In the genomic region with DNA sequence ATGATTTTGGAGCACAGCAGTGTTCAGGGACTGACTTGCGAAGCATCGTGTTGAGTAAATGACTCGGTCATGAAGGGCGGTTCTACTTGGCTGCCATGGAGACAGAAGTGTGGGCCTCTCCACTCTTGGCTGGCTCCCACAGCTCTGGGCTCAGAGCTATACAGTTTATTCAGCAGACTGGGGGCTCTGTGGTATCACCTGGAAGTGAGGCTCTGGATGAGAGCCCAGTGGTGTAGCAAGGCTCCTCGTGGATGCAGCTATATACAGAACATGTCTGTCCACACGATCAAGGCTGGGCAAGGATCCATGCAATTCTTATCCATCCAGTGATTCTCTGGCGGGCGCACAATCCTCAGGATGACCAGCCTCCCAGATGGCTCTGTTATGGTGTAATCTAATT, we compare ENCODE assay signal across 9 mouse cellular contexts.
DNase-seq lines count a peak whose midpoint lies in the region; ATAC-seq and TF ChIP-seq lines count a peak whose summit lies in the region.
"Had no signal": no experiment of that assay in that cellular context is flagged by ENCODE, and none has a peak within 500 bp of the region (broad histone marks: within the 10 kb centered on the region; RNA-seq: fewer than 3 reads in every experiment).

No protein-coding gene starts in this region.

- TF ChIP-seq CTCF in lung, embryonic 14.5 days (IDR thresholded peaks at IDR 0.05; ENCODE audit: low read depth) = no peak

- H3K4me3 ChIP-seq in heart, embryonic 12.5 days = no peak overlapping the region
- no peak overlapping the region for H3K4me3 ChIP-seq in lung, embryonic 14.5 days (ENCODE audit: low read depth, low read length)
- H3K4me3 ChIP-seq: neural tube, embryonic 12.5 days had no signal

- no peak overlapping the region for H3K9ac ChIP-seq in heart, embryonic 12.5 days
- no peak overlapping the region for H3K9ac ChIP-seq in lung, embryonic 14.5 days
- H3K9ac ChIP-seq: neural tube, embryonic 12.5 days had no signal

- H3K36me3 ChIP-seq in heart, embryonic 12.5 days = no peaks in the 10 kb centered on the region
- no peaks in the 10 kb centered on the region for H3K36me3 ChIP-seq in lung, embryonic 14.5 days (ENCODE audit: insufficient read depth)
- H3K36me3 ChIP-seq: neural tube, embryonic 12.5 days had no signal

- peak overlapping the region; percentile 4; the same call in 1 of the 2 replicates for H3K4me2 ChIP-seq in heart, embryonic 12.5 days
- no peak overlapping the region for H3K4me2 ChIP-seq in lung, embryonic 14.5 days
- H3K4me2 ChIP-seq: neural tube, embryonic 12.5 days had no signal

- H3K9me3 ChIP-seq in heart, embryonic 12.5 days (replicated peaks) = no peaks in the 10 kb centered on the region
- no peaks in the 10 kb centered on the region for H3K9me3 ChIP-seq in lung, embryonic 14.5 days (ENCODE audit: low read depth, low read length)
- H3K9me3 ChIP-seq: neural tube, embryonic 12.5 days had no signal

- ATAC-seq in heart, embryonic 12.5 days (ENCODE audit: insufficient number of reproducible peaks, low FRiP score) = peak; percentile 79
- ATAC-seq in lung, embryonic 14.5 days (ENCODE audit: insufficient read depth) = peak; percentile 95
- no peak for ATAC-seq in erythroblast, adult 5-6 weeks (replicated peaks; ENCODE audit: low FRiP score, poor library complexity, severe bottlenecking)
- ATAC-seq in monocyte, adult 5-6 weeks (replicated peaks; ENCODE audit: insufficient number of reproducible peaks, low FRiP score, low TSS enrichment, poor library complexity, severe bottlenecking) = no peak

- H3K27me3 ChIP-seq in heart, embryonic 12.5 days (replicated peaks) = no peaks in the 10 kb centered on the region
- no peaks in the 10 kb centered on the region for H3K27me3 ChIP-seq in lung, embryonic 14.5 days (ENCODE audit: insufficient read depth, low read length)
- H3K27me3 ChIP-seq: neural tube, embryonic 12.5 days had no signal

- DNase-seq in cerebellum, postnatal 10 days = peak; percentile 76 to 86
- DNase-seq in cerebellum, adult 8-10 months = no peak
- DNase-seq in 3T3-L1 (ENCODE audit: low read depth, low spot score) = peak; percentile 63
- DNase-seq in lung, embryonic 14.5 days = peak; percentile 81
- no peak for DNase-seq in kidney, adult 11 months

- H3K4me1 ChIP-seq in heart, embryonic 12.5 days (replicated peaks) = peaks cover 32% of the 10 kb centered on the region
- H3K4me1 ChIP-seq in lung, embryonic 14.5 days (ENCODE audit: insufficient read depth) = peaks cover 7% of the 10 kb centered on the region; the same call in 1 of the 2 replicates
- H3K4me1 ChIP-seq: neural tube, embryonic 12.5 days had no signal

- peak overlapping the region; percentile 68; the same call in 1 of the 2 replicates for H3K27ac ChIP-seq in heart, embryonic 12.5 days (ENCODE audit: poor library complexity, severe bottlenecking)
- no peak overlapping the region for H3K27ac ChIP-seq in lung, embryonic 14.5 days (ENCODE audit: low read depth)
- H3K27ac ChIP-seq: neural tube, embryonic 12.5 days had no signal

- 41% methylated on average over 8 of the region's 8 CpGs for WGBS in heart, embryonic 12.5 days
- 45% methylated on average over 8 of the region's 8 CpGs for WGBS in lung, embryonic 14.5 days

Comparison
In these comparisons a context has a peak if more than half of its experiments do, and no peak if none do; other contexts are left out.
1. DNase-seq: peak in cerebellum, postnatal 10 days (2 of 2), 3T3-L1 (single experiment) and lung, embryonic 14.5 days (single experiment); none in cerebellum, adult 8-10 months (single experiment) and kidney, adult 11 months (single experiment).
2. ATAC-seq: peak in heart, embryonic 12.5 days (single experiment) and lung, embryonic 14.5 days (single experiment); none in erythroblast, adult 5-6 weeks (single experiment) and monocyte, adult 5-6 weeks (single experiment).